Mouse (Mus musculus): ENCODE measurements at regions not wholly inside any gene's neighbourhood (a gene's known extent, or its start where the extent isn't known, plus 50 kb on each side); places are given as distances from the start of the nearest gene placed in this dataset.

DNA sequence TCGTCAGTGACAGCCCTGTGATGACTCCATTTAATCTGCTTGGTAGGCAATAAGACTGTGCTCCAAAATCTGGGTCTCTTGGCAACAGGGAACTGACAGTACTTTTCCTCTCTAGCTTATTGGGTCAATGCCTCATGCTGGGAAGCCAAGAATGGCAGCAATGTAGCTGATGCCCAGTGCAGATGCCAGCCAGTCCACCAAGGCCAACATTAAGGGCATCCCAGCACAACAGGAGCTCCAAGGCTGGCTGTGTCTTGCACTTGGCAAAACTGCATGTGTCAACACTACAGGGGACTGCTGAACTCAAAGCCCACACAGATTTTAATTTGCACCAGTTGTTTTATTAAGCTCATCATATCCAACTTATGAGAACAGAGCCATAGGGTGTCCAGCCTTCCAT, 437.9 kb downstream of the Actr3 start:
- no peaks in the 10 kb centered on the region for H3K36me3 ChIP-seq (replicated peaks; ENCODE audit: low read length)
- H3K9me3 ChIP-seq, result no peaks in the 10 kb centered on the region
- no peak overlapping the region for H3K4me3 ChIP-seq (replicated peaks)
- H3K27me3 ChIP-seq (replicated peaks), result no peaks in the 10 kb centered on the region
- TF ChIP-seq FLI1 (IDR thresholded peaks at IDR 0.05; ENCODE audit: low read length) (no peak), GATA1 (IDR thresholded peaks at IDR 0.05; ENCODE audit: borderline replicate concordance, low read length) (no peak)
- H3K4me1 ChIP-seq, result no peaks in the 10 kb centered on the region

DNA sequence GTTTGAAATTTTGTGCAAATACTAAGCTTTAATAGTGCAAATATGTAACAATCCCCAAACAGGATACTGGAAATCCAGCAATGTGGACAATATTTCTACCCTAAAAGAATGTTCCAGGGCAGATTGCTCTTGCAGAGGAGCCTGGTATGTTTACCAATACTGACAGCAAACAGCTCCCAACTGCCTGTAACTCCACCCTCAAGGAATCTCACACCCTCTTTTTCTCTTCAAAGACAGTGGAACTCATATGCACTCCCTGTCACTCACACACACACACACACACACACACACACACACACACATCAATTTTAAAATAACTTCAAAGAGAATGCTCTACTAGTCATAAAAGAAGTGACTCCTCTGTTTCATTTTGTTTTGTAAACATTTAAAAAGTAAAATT, 484.7 kb downstream of the Actr3 start:
- Histone ChIP-seq H3K36me3 (replicated peaks; ENCODE audit: low read length) (no peaks in the 10 kb centered on the region), H3K4me3 (replicated peaks) (no peak overlapping the region), H3K4me1 (no peaks in the 10 kb centered on the region), H3K9me3 (peaks cover 5% of the 10 kb centered on the region), H3K27me3 (replicated peaks) (no peaks in the 10 kb centered on the region)
- TF ChIP-seq GATA1 (IDR thresholded peaks at IDR 0.05; ENCODE audit: borderline replicate concordance, low read length), result no peak
- TF ChIP-seq FLI1 (IDR thresholded peaks at IDR 0.05; ENCODE audit: low read length), result no peak

- H3K36me3 ChIP-seq (replicated peaks; ENCODE audit: low read length), result no peaks in the 10 kb centered on the region
- no peak overlapping the region for H3K4me3 ChIP-seq (replicated peaks)
- no peaks in the 10 kb centered on the region for H3K9me3 ChIP-seq
- no peaks in the 10 kb centered on the region for H3K27me3 ChIP-seq (replicated peaks)
- TF ChIP-seq GATA1 (IDR thresholded peaks at IDR 0.05; ENCODE audit: borderline replicate concordance, low read length), result no peak
- no peak for TF ChIP-seq FLI1 (IDR thresholded peaks at IDR 0.05; ENCODE audit: low read length)
- H3K4me1 ChIP-seq, result no peaks in the 10 kb centered on the region
Observed at GRCm38 (mm10) chr1:124904373-124904772, 531.2 kb downstream of the Actr3 start.

DNA sequence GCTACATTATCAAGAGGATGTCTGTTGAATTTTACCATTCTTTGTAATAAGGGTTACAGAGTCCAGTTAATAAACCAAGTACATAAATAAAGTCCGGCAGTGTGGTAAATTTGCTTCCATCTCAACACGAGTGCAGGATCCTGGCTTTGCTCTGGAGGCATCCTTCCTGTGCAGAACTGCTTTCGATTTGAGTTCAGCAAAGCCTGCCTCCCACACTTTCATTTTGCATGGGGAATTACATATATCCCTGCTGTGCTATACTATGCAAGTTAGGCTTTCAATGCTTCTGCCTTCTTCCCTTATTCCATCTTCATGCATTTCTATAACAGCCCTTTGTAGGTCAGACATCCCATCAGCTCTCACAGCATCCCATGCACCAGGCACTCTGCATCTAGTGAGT, 564.4 kb downstream of the Actr3 start:
- Histone ChIP-seq H3K4me3 (replicated peaks) (no peak overlapping the region), H3K36me3 (replicated peaks; ENCODE audit: low read length) (no peaks in the 10 kb centered on the region), H3K4me1 (no peaks in the 10 kb centered on the region), H3K9me3 (peaks cover 10% of the 10 kb centered on the region), H3K27me3 (replicated peaks) (no peaks in the 10 kb centered on the region)
- no peak for TF ChIP-seq FLI1 (IDR thresholded peaks at IDR 0.05; ENCODE audit: low read length)
- TF ChIP-seq GATA1 (IDR thresholded peaks at IDR 0.05; ENCODE audit: borderline replicate concordance, low read length), result no peak

DNA sequence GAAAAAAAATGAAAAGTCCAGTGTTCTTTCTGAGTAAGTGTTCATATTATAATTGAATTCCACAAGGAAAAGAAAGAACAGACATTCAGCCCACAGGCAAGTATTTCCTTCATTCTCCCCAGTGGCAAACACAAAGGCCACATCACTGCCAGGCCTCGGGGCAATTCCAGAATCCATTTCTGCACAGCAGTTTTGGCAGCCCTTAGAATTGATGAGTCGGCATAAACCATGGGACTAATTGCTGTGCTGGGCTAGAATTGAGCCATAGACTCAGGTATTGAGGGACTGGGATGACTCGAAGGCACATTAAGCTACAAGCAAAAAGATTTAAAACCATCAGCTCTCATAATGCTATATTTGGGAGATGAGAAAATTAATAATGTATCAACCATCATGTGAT, 569.3 kb downstream of the Actr3 start:
- Histone ChIP-seq H3K36me3 (replicated peaks; ENCODE audit: low read length) (no peaks in the 10 kb centered on the region), H3K4me3 (replicated peaks) (no peak overlapping the region), H3K9me3 (peaks cover 2% of the 10 kb centered on the region; the same call in 1 of the 2 replicates), H3K27me3 (replicated peaks) (no peaks in the 10 kb centered on the region), H3K4me1 (no peaks in the 10 kb centered on the region)
- TF ChIP-seq GATA1 (IDR thresholded peaks at IDR 0.05; ENCODE audit: borderline replicate concordance, low read length) (no peak), FLI1 (IDR thresholded peaks at IDR 0.05; ENCODE audit: low read length) (no peak)

DNA sequence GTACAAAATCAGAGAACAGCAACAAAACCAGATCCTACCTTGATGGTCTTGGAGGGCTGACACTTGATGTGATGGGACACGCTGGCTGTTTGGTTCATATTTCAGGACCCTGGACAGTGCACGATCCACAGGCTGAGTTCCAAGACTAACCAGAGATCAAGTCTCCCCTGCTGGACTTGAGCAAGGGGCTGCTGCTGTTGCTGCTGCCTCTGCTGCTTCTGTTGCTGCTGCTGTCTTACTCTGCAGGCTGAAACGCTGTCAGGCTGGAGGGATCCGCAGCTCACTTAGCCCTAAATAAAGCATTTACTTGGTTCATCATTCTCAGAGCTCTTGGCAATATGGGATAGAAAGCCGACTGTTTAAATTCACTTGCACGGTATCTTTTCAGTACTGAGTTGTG, 589.8 kb downstream of the Actr3 start:
- no peak for TF ChIP-seq GATA1 (IDR thresholded peaks at IDR 0.05; ENCODE audit: borderline replicate concordance, low read length)
- TF ChIP-seq FLI1 (IDR thresholded peaks at IDR 0.05; ENCODE audit: low read length), result no peak
- peaks cover 4% of the 10 kb centered on the region; the same call in 1 of the 2 replicates for H3K9me3 ChIP-seq
- peak overlapping the region; percentile 7 for H3K4me3 ChIP-seq (replicated peaks)
- no peaks in the 10 kb centered on the region for H3K27me3 ChIP-seq (replicated peaks)
- H3K36me3 ChIP-seq (replicated peaks; ENCODE audit: low read length), result no peaks in the 10 kb centered on the region
- H3K4me1 ChIP-seq, result no peaks in the 10 kb centered on the region

DNA sequence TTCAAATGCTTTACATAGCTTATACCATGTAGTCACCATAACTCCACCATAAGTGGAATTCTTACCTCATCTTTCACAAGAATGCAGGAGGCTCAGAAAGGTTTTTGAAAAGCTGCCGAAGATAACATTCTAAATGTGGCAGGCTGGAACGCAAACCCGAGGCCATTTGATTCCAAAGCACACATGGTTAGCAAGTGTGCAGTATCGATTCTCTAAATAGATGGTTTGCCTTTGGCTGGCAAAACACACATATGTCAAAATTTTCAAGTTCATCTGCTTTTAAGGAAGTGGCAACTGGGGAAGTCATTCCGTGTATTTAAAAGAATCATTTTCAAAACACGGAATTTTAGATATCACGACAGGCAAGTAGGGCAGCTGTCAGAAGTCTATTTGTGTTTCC, 609.8 kb downstream of the Actr3 start:
- TF ChIP-seq FLI1 (IDR thresholded peaks at IDR 0.05; ENCODE audit: low read length) (no peak), GATA1 (IDR thresholded peaks at IDR 0.05; ENCODE audit: borderline replicate concordance, low read length) (no peak)
- Histone ChIP-seq H3K4me1 (no peaks in the 10 kb centered on the region), H3K9me3 (0 out of 2 replicates have a peak, but pooled peaks cover under 1% of the 10 kb centered on the region)

GRCm38 (mm10) chr1:124793026-124793425, 642.5 kb downstream of the Actr3 start:
- Histone ChIP-seq H3K27me3 (replicated peaks) (no peaks in the 10 kb centered on the region), H3K4me1 (no peaks in the 10 kb centered on the region), H3K9me3 (no peaks in the 10 kb centered on the region), H3K36me3 (replicated peaks; ENCODE audit: low read length) (no peaks in the 10 kb centered on the region), H3K4me3 (replicated peaks) (no peak overlapping the region)
- TF ChIP-seq FLI1 (IDR thresholded peaks at IDR 0.05; ENCODE audit: low read length) (no peak), GATA1 (IDR thresholded peaks at IDR 0.05; ENCODE audit: borderline replicate concordance, low read length) (no peak)

More for the DNA sequence above, 609.8 kb downstream of the Actr3 start:
- H3K4me3 ChIP-seq (replicated peaks), result no peak overlapping the region
- H3K27me3 ChIP-seq (replicated peaks), result no peaks in the 10 kb centered on the region
- H3K36me3 ChIP-seq (replicated peaks; ENCODE audit: low read length), result no peaks in the 10 kb centered on the region

GRCm38 (mm10) chr1:124790646-124791045, 644.9 kb downstream of the Actr3 start:
- TF ChIP-seq GATA1 (IDR thresholded peaks at IDR 0.05; ENCODE audit: borderline replicate concordance, low read length) (no peak), FLI1 (IDR thresholded peaks at IDR 0.05; ENCODE audit: low read length) (no peak)
- Histone ChIP-seq H3K4me1 (no peaks in the 10 kb centered on the region), H3K36me3 (replicated peaks; ENCODE audit: low read length) (no peaks in the 10 kb centered on the region), H3K9me3 (no peaks in the 10 kb centered on the region), H3K27me3 (replicated peaks) (no peaks in the 10 kb centered on the region), H3K4me3 (replicated peaks) (no peak overlapping the region)

DNA sequence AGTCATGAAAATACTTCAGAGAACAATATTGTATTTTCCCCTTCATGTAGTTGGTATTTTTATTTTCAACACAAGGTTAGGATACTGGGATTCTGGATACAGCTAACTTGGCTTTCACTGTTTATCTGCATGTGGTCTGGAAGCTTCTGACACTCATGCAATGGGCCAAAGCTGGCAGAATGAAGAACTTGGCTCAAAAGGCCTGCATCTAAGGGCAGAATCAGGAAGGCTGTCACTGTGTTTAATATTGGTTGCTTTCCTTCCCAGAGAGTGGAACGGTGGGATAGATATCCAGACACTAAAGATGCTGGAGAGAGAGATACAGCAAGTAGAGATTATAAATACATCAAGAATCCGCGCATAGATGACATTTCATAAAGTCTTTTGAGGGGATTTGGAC, 645.4 kb downstream of the Actr3 start:
- Histone ChIP-seq H3K4me3 (replicated peaks) (no peak overlapping the region), H3K9me3 (no peaks in the 10 kb centered on the region), H3K27me3 (replicated peaks) (no peaks in the 10 kb centered on the region), H3K36me3 (replicated peaks; ENCODE audit: low read length) (no peaks in the 10 kb centered on the region), H3K4me1 (no peaks in the 10 kb centered on the region)
- TF ChIP-seq FLI1 (IDR thresholded peaks at IDR 0.05; ENCODE audit: low read length), result no peak
- no peak for TF ChIP-seq GATA1 (IDR thresholded peaks at IDR 0.05; ENCODE audit: borderline replicate concordance, low read length)

GRCm38 (mm10) chr1:124783066-124783465, 652.5 kb downstream of the Actr3 start:
- TF ChIP-seq GATA1 (IDR thresholded peaks at IDR 0.05; ENCODE audit: borderline replicate concordance, low read length) (no peak), FLI1 (IDR thresholded peaks at IDR 0.05; ENCODE audit: low read length) (no peak)
- Histone ChIP-seq H3K27me3 (replicated peaks) (no peaks in the 10 kb centered on the region), H3K4me1 (no peaks in the 10 kb centered on the region), H3K36me3 (replicated peaks; ENCODE audit: low read length) (no peaks in the 10 kb centered on the region), H3K9me3 (no peaks in the 10 kb centered on the region), H3K4me3 (replicated peaks) (no peak overlapping the region)
